Mouse (Mus musculus) erythroblast, embryonic 14.5 days (primary cell): Measurements from ENCODE around the gene Ankk1. TPM values are rescaled to one million over a fixed set of nuclear protein-coding genes. Genes with fewer than 3 reads are reported as not detected.

Experiments used
- H3K27me3 ChIP-seq: 2 replicates; pipeline ENCODE4 v1.6.1; 2012; ENCODE audit warnings: inconsistent platforms; ENCODE audit not compliant: control insufficient read depth
- H3K36me3 ChIP-seq: 2 replicates; pipeline ENCODE4 v1.6.1; 2012; ENCODE audit warnings: mild to moderate bottlenecking, inconsistent platforms; ENCODE audit not compliant: control insufficient read depth
- H3K4me1 ChIP-seq: 2 replicates; pipeline ENCODE4 v1.6.1; 2012; ENCODE audit warnings: inconsistent platforms; ENCODE audit not compliant: control insufficient read depth
- H3K4me3 ChIP-seq: replicated peaks from 2 replicates; pipeline ENCODE3; 2012; ENCODE audit warnings: moderate library complexity, mild to moderate bottlenecking, inconsistent platforms
- H3K9me3 ChIP-seq: 2 replicates; pipeline ENCODE4 v1.6.1; 2012; ENCODE audit warnings: low read length, inconsistent platforms, mixed read lengths; ENCODE audit not compliant: control insufficient read depth
- GATA1 ChIP-seq: IDR thresholded peaks from 2 replicates; pipeline ENCODE4 v1.6.1; 2012; ENCODE audit warnings: low read length, inconsistent platforms, mixed read lengths
- TAL1 ChIP-seq: IDR thresholded peaks from 3 replicates; pipeline ENCODE4 v1.6.1; 2012; ENCODE audit warnings: low read length, inconsistent platforms, mixed read lengths
- polyA plus RNA-seq: library from polyadenylated mRNA; stranded (reverse); fragments of >175 nt; gene quantifications from 2 replicates; pipeline ENCODE4 v1.2.3, GENCODE M21; 2012

Ankk1 gene
- not detected in 2 replicates for polyA plus RNA-seq

DNA sequence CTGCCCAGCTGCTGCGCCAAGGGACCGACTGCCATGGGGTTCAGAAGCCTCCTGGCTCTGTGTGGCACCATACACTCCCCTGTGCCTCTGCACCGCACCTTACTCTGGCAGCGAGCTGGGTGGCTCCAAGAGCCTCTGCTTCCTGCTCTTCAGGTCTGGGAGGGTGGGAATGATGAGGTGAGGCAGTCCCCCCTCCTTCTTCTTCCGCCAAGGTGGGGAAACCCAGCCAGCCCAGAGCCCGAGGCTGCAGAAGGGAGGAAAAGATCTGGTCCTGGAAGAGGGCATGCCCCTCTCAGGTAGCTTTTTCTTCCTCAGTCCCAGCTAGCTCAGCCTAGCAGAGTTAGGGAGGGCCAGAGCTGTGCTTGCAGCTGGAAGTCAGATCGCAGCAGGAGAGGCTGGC, at the start of gene Ankk1:
Gene Ankk1, minus strand, starts transcription at position 101 of the 400 bp plus-strand sequence.
- Histone ChIP-seq H3K9me3 (no peaks in the 10 kb centered on the region), H3K4me1 (no peaks in the 10 kb centered on the region), H3K36me3 (no peaks in the 10 kb centered on the region), H3K27me3 (no peaks in the 10 kb centered on the region), H3K4me3 (no peak within 1 kb of the TSS)
- TF ChIP-seq TAL1, result no peak
- TF ChIP-seq GATA1, result no peak

GRCm38 (mm10) chr9:49472126-49472525, 45.3 kb upstream of the Ankk1 start:
- Histone ChIP-seq H3K4me3 (no peak overlapping the region), H3K4me1 (no peaks in the 10 kb centered on the region), H3K9me3 (no peaks in the 10 kb centered on the region), H3K36me3 (no peaks in the 10 kb centered on the region), H3K27me3 (no peaks in the 10 kb centered on the region)
- TF ChIP-seq TAL1, result no peak
- no peak for TF ChIP-seq GATA1

DNA sequence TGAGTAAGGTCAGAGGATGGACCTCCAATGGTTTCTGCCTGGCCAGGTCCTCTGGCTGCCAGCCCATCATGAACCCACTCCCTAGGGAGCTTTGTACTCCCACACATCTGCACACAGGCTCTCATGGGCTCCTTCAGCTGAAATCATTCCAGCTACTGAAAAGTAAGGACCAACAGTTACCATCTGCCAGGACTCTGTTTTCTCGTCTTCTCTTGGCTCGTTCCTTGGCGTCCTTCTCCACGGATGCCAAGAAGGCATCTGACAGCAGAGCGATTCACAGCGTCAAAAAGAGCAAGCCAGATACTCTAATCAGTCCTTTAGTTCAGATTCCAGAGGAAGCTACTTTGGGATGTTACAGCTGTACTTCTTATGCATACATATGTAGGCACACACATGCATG, 44.1 kb upstream of the Ankk1 start:
- H3K36me3 ChIP-seq, result no peaks in the 10 kb centered on the region
- TF ChIP-seq TAL1 (no peak), GATA1 (no peak)
- H3K4me3 ChIP-seq, result no peak overlapping the region
- no peaks in the 10 kb centered on the region for H3K27me3 ChIP-seq
- H3K9me3 ChIP-seq, result no peaks in the 10 kb centered on the region
- H3K4me1 ChIP-seq, result no peaks in the 10 kb centered on the region

DNA sequence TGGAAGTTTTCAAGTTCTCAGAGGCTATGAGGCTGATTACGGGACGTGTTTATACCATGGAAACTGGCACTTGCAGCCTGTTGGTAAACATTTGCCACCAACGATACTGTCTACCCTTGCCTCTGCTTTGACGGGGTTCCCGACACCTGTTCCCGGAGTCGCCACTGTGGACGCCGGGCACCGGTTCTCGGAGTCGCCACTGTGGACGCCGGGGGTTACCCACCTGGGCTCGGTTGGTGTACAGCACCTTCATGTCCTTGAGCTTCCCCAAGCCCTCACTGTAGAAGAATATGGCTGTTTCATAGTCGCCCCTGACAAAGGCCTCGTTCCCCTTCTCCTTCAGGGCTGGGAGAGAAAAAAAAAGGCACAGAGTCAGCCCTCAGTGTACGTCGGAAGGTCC, 43.2 kb upstream of the Ankk1 start:
- Histone ChIP-seq H3K9me3 (no peaks in the 10 kb centered on the region), H3K4me1 (no peaks in the 10 kb centered on the region), H3K27me3 (no peaks in the 10 kb centered on the region), H3K4me3 (no peak overlapping the region), H3K36me3 (no peaks in the 10 kb centered on the region)
- TF ChIP-seq TAL1, result no peak
- no peak for TF ChIP-seq GATA1

DNA sequence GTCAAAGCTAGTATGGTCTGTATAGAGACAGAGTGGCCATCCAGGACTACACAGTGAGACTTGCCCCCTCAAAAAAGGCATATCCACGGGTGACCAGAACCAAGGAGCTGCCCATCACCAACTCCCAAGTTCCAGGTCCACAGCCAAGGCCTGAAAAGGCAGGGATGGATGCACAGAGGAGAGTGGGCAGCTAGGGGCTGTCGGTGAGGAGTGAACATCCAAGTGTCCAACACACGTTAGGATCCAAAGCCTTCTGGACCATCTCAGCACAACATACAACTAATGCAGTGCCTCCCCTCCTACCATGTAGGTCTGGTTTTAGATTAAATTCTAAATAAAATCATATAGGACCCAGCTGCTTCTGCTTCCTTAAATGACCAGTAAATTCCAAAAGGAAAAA, 29.3 kb upstream of the Ankk1 start:
- TF ChIP-seq TAL1 (no peak), GATA1 (no peak)
- H3K4me3 ChIP-seq, result no peak overlapping the region

DNA sequence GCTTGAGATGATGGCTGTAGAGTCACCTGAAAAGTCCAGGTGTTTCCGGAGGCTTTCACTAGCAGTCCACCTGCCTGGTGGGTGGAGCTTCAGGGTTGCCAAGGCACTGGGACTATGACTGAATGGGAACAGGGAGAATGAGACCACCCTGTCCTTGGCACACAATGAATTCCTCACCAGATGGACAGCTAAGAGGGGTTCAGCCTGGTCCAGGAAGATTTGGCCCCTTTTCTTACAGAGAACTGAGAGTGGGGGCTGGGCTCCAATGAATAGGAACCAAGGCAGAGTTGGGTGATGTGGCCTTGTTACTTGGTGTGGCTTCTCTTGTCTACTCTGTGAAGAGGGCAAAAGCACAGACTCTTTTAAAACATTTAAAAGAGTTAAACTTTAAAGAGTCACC, 25.6 kb upstream of the Ankk1 start:
- peaks cover 7% of the 10 kb centered on the region for H3K9me3 ChIP-seq
- no peaks in the 10 kb centered on the region for H3K27me3 ChIP-seq
- TF ChIP-seq TAL1 (no peak), GATA1 (no peak)
- no peak overlapping the region for H3K4me3 ChIP-seq
- H3K36me3 ChIP-seq, result no peaks in the 10 kb centered on the region
- H3K4me1 ChIP-seq, result no peaks in the 10 kb centered on the region

More for the DNA sequence above, 29.3 kb upstream of the Ankk1 start:
- H3K4me1 ChIP-seq, result no peaks in the 10 kb centered on the region
- peaks cover 7% of the 10 kb centered on the region for H3K9me3 ChIP-seq
- H3K27me3 ChIP-seq, result no peaks in the 10 kb centered on the region
- no peaks in the 10 kb centered on the region for H3K36me3 ChIP-seq

DNA sequence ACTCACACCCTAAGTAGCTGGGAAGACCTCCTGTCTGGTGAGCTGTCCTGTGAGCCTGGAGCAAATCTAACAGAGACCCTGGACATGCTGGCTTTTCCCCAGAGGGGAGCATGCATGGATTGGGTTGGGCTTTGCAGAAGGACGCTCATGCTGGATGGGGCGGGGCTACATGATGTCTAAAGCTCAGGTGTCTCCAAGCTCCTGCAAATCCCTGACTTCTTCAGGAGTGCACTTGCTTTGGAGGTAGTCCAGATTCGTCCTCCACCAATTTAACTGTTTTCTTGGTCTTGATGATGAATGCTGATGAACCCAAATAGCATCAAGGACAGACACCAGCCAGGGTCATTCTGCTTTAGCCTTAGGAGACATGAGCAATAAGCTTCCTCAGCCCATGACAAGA, 23.7 kb upstream of the Ankk1 start:
- no peaks in the 10 kb centered on the region for H3K4me1 ChIP-seq
- H3K9me3 ChIP-seq, result peaks cover 7% of the 10 kb centered on the region
- no peak for TF ChIP-seq GATA1
- no peak for TF ChIP-seq TAL1
- no peaks in the 10 kb centered on the region for H3K36me3 ChIP-seq
- H3K27me3 ChIP-seq, result no peaks in the 10 kb centered on the region
- no peak overlapping the region for H3K4me3 ChIP-seq

DNA sequence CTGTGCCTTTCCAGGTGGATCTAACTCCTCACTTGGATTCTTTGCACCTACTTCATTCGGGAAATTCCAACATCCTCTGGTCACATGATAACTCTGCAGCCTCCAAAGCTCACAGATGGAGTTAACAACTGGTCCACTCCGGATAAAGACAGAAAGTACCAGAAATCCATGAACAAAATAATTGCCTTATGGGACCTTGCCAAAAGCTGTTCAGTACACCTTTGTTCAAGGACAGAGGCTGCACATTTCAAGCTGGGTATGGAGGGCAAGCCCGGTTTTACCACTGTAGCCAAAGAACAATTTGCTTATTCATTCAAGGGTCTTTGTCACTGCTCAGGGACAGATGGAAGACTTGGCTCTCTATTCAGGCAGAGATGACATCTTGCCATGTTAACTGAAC, 15.8 kb upstream of the Ankk1 start:
- H3K4me1 ChIP-seq, result no peaks in the 10 kb centered on the region
- H3K27me3 ChIP-seq, result no peaks in the 10 kb centered on the region
- TF ChIP-seq GATA1 (no peak), TAL1 (no peak)
- H3K9me3 ChIP-seq, result no peaks in the 10 kb centered on the region
- H3K4me3 ChIP-seq, result no peak overlapping the region
- no peaks in the 10 kb centered on the region for H3K36me3 ChIP-seq

GRCm38 (mm10) chr9:49427478-49427877, 657 bp upstream of the Ankk1 start:
- TF ChIP-seq GATA1 (no peak), TAL1 (no peak)

DNA sequence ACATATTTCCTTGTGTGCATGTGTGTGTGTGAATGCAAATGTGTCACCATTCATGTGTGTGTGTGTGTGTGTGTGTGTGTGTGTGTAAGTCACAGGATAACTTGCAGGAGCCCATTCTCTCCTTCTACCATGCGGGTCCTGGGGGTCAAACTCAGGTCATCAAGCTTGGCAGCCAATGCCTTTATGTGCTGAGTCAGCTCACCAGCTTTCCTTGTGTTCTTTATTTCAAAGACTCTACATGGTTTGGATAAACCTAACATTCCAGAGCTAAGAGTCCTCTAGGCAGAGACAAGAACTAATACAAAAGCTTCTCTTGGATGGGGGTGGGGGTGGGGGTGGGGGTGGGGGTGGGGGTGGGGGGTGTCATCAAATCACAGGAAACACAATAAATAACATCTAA, 1.2 kb downstream of the Ankk1 start:
- H3K9me3 ChIP-seq, result no peaks in the 10 kb centered on the region
- no peak for TF ChIP-seq TAL1
- TF ChIP-seq GATA1, result no peak
- H3K27me3 ChIP-seq, result no peaks in the 10 kb centered on the region
- H3K4me1 ChIP-seq, result no peaks in the 10 kb centered on the region
- H3K4me3 ChIP-seq, result no peak overlapping the region
- no peaks in the 10 kb centered on the region for H3K36me3 ChIP-seq

More at GRCm38 (mm10) chr9:49427478-49427877, 657 bp upstream of the Ankk1 start:
- Histone ChIP-seq H3K27me3 (no peaks in the 10 kb centered on the region), H3K4me3 (no peak overlapping the region), H3K4me1 (no peaks in the 10 kb centered on the region), H3K9me3 (no peaks in the 10 kb centered on the region), H3K36me3 (no peaks in the 10 kb centered on the region)
